Mouse (Mus musculus) heart, postnatal 0 days (tissue): ENCODE measurements at regions not wholly inside any gene's neighbourhood (a gene's known extent, or its start where the extent isn't known, plus 50 kb on each side); places are given as distances from the start of the nearest gene placed in this dataset.

Experiments used
- ATAC-seq: fragments of 200-750 bp; cut with Nextera tagmentation; 2 replicates; pipeline ENCODE4 v1.8.0; 2017; ENCODE audit warnings: low read depth, moderate number of reproducible peaks, moderate library complexity; ENCODE audit not compliant: insufficient read depth
- DNase-seq: peaks from one replicate; pipeline ENCODE4 v3.0.0-alpha.2; 2016; ENCODE audit warnings: low spot score
- H3K27ac ChIP-seq: fragments of 300-500 bp; sonication (generic); 2 replicates; pipeline ENCODE4 v1.5.1; 2014; ENCODE audit warnings: low read depth, mild to moderate bottlenecking
- H3K27me3 ChIP-seq: fragments of 300-500 bp; sonication (generic); 2 replicates; pipeline ENCODE4 v1.6.1; 2014; ENCODE audit warnings: low read length, mixed read lengths; ENCODE audit not compliant: control insufficient read depth, insufficient read depth
- H3K36me3 ChIP-seq: fragments of 300-500 bp; sonication (generic); replicated peaks from 2 replicates; pipeline ENCODE4 v1.6.1; 2014; ENCODE audit warnings: low read length, mixed read lengths; ENCODE audit not compliant: control insufficient read depth, insufficient read depth
- H3K4me1 ChIP-seq: fragments of 300-500 bp; sonication (generic); 2 replicates; pipeline ENCODE4 v1.6.1; 2014; ENCODE audit warnings: antibody characterized with exemption; ENCODE audit not compliant: control insufficient read depth, insufficient read depth
- H3K4me2 ChIP-seq: fragments of 300-500 bp; sonication (generic); 2 replicates; pipeline ENCODE4 v1.6.1; 2014; ENCODE audit warnings: low read depth, mild to moderate bottlenecking, low read length, moderate library complexity
- H3K4me3 ChIP-seq: fragments of 300-500 bp; sonication (generic); 2 replicates; pipeline ENCODE4 v1.5.1; 2014; ENCODE audit warnings: low read depth, low read length
- H3K9ac ChIP-seq: fragments of 300-500 bp; sonication (generic); replicated peaks from 2 replicates; pipeline ENCODE4 v1.6.1; 2014; ENCODE audit warnings: low read depth, low read length, mixed read lengths
- H3K9me3 ChIP-seq: fragments of 300-500 bp; sonication (generic); replicated peaks from 2 replicates; pipeline ENCODE4 v1.6.1; 2016; ENCODE audit warnings: low read length; ENCODE audit not compliant: control insufficient read depth
- CTCF ChIP-seq: IDR thresholded peaks from 2 replicates; pipeline ENCODE4 v1.5.1; 2016; ENCODE audit warnings: antibody characterized with exemption, control low read depth, low read depth
- EP300 ChIP-seq: IDR thresholded peaks from 2 replicates; pipeline ENCODE4 v1.6.1; 2016; ENCODE audit warnings: antibody characterized with exemption, low read depth
- WGBS: fragments of 180-500 bp; shearing (Covaris S2); extraction: QIAGEN DNeasy Blood & Tissue Kit; methylation state at CpG from one replicate; pipeline ENCODE4 v1.1.7; 2014; 5-methylcytosine and 5-hydroxymethylcytosine counted together

GRCm38 (mm10) chr7:111240234-111240826, 157.5 kb upstream of the Eif4g2 start:
- Histone ChIP-seq H3K36me3 (no peaks in the 10 kb centered on the region), H3K27me3 (no peaks in the 10 kb centered on the region), H3K4me1 (no peaks in the 10 kb centered on the region; the same call in none of the 2 replicates), H3K27ac (peak overlapping the region; percentile 9; the same call in 1 of the 2 replicates), H3K4me2 (no peak overlapping the region), H3K9me3 (peaks cover 4% of the 10 kb centered on the region; the same call in 1 of the 2 replicates), H3K9ac (no peak overlapping the region), H3K4me3 (no peak overlapping the region)
- ATAC-seq, result peak; percentile 35
- TF ChIP-seq EP300 (no peak), CTCF (no peak)
- peak; percentile 56 for DNase-seq
- 32% methylated on average over 9 of the region's 9 CpGs for WGBS

GRCm38 (mm10) chr7:111237819-111238218, 155.0 kb upstream of the Eif4g2 start:
- no peak overlapping the region for H3K9ac ChIP-seq
- DNase-seq (peak; percentile 40), ATAC-seq (peak; percentile 66)
- no peak overlapping the region for H3K4me3 ChIP-seq
- no peaks in the 10 kb centered on the region for H3K36me3 ChIP-seq
- H3K27ac ChIP-seq, result no peak overlapping the region
- 43% methylated on average over 9 of the region's 9 CpGs for WGBS
- no peaks in the 10 kb centered on the region for H3K27me3 ChIP-seq
- TF ChIP-seq EP300 (no peak), CTCF (no peak)
- no peak overlapping the region for H3K4me2 ChIP-seq
- H3K4me1 ChIP-seq, result no peaks in the 10 kb centered on the region; the same call in none of the 2 replicates
- H3K9me3 ChIP-seq, result peaks cover 4% of the 10 kb centered on the region; the same call in 1 of the 2 replicates

GRCm38 (mm10) chr7:111230630-111231029, 147.8 kb upstream of the Eif4g2 start:
- 31% methylated on average over 2 of the region's 2 CpGs for WGBS
- DNase-seq, result no peak

GRCm38 (mm10) chr7:111227082-111227481, 144.3 kb upstream of the Eif4g2 start:
- TF ChIP-seq CTCF (no peak), EP300 (no peak)
- Histone ChIP-seq H3K9me3 (no peaks in the 10 kb centered on the region), H3K27ac (no peak overlapping the region), H3K36me3 (no peaks in the 10 kb centered on the region), H3K4me3 (no peak overlapping the region), H3K27me3 (no peaks in the 10 kb centered on the region), H3K4me1 (peaks cover 15% of the 10 kb centered on the region; the same call in 1 of the 2 replicates), H3K9ac (no peak overlapping the region), H3K4me2 (no peak overlapping the region)
- DNase-seq, result no peak
- 69% methylated on average over 3 of the region's 3 CpGs for WGBS
- no peak for ATAC-seq

More at GRCm38 (mm10) chr7:111230630-111231029, 147.8 kb upstream of the Eif4g2 start:
- Histone ChIP-seq H3K27me3 (no peaks in the 10 kb centered on the region), H3K4me2 (no peak overlapping the region), H3K27ac (no peak overlapping the region), H3K9ac (no peak overlapping the region), H3K9me3 (no peaks in the 10 kb centered on the region), H3K4me3 (no peak overlapping the region), H3K4me1 (peaks cover 15% of the 10 kb centered on the region; the same call in 1 of the 2 replicates), H3K36me3 (no peaks in the 10 kb centered on the region)
- no peak for ATAC-seq
- no peak for TF ChIP-seq CTCF
- no peak for TF ChIP-seq EP300

GRCm38 (mm10) chr7:111226026-111226656, 143.3 kb upstream of the Eif4g2 start:
- Histone ChIP-seq H3K9ac (no peak overlapping the region), H3K4me3 (no peak overlapping the region), H3K36me3 (no peaks in the 10 kb centered on the region), H3K4me2 (no peak overlapping the region), H3K4me1 (0 out of 2 replicates have a peak, but pooled peaks cover 9% of the 10 kb centered on the region), H3K27ac (no peak overlapping the region), H3K9me3 (no peaks in the 10 kb centered on the region), H3K27me3 (no peaks in the 10 kb centered on the region)
- no peak for ATAC-seq
- WGBS, result 80% methylated on average over 1 of the region's 1 CpGs
- TF ChIP-seq EP300, result no peak
- TF ChIP-seq CTCF, result no peak
- DNase-seq, result no peak
